Mouse (Mus musculus) liver, embryonic 11.5 days (tissue): Measurements from ENCODE around the gene Wwox. TPM values are rescaled to one million over a fixed set of nuclear protein-coding genes. Genes with fewer than 3 reads are reported as not detected.
A peak's percentile ranks its signal among the peaks of the same experiment; 100 is the strongest.

Experiments
- ATAC-seq: fragments of 200-750 bp; cut with Nextera tagmentation; replicated peaks from 2 replicates; pipeline ENCODE4 v1.8.0; 2017; ENCODE audit warnings: moderate number of reproducible peaks, mild to moderate bottlenecking, moderate TSS enrichment, moderate library complexity; ENCODE audit not compliant: low FRiP score
- DNase-seq: peaks from one replicate; pipeline ENCODE4 v3.0.0-alpha.2; 2017; ENCODE audit warnings: low spot score
- H3K27ac ChIP-seq: fragments of 300-500 bp; sonication (generic); 2 replicates; pipeline ENCODE4 v1.5.1; 2014; ENCODE audit warnings: mild to moderate bottlenecking, low read depth, low read length, control low read depth
- H3K27me3 ChIP-seq: fragments of 300-500 bp; sonication (generic); replicated peaks from 2 replicates; pipeline ENCODE4 v1.6.1; 2014; ENCODE audit warnings: low read length, mixed read lengths; ENCODE audit not compliant: control insufficient read depth, insufficient read depth
- H3K36me3 ChIP-seq: fragments of 300-500 bp; sonication (generic); 2 replicates; pipeline ENCODE4 v1.6.1; 2014; ENCODE audit warnings: mild to moderate bottlenecking, low read length, moderate library complexity, mixed read lengths; ENCODE audit not compliant: control insufficient read depth, insufficient read depth
- H3K4me1 ChIP-seq: fragments of 300-500 bp; sonication (generic); replicated peaks from 2 replicates; pipeline ENCODE4 v1.6.1; 2014; ENCODE audit warnings: low read length, mixed read lengths; ENCODE audit not compliant: control insufficient read depth, insufficient read depth
- H3K4me2 ChIP-seq: fragments of 300-500 bp; sonication (generic); 2 replicates; pipeline ENCODE4 v1.6.1; 2014; ENCODE audit warnings: mild to moderate bottlenecking, control low read depth, moderate library complexity
- H3K4me3 ChIP-seq: fragments of 300-500 bp; sonication (generic); 2 replicates; pipeline ENCODE4 v1.5.1; 2014; ENCODE audit warnings: low read depth, low read length, control low read depth
- H3K9ac ChIP-seq: fragments of 300-500 bp; sonication (generic); 2 replicates; pipeline ENCODE4 v1.6.1; 2014; ENCODE audit warnings: low read depth, low read length, control low read depth
- H3K9me3 ChIP-seq: fragments of 300-500 bp; sonication (generic); 2 replicates; pipeline ENCODE4 v1.6.1; 2016; ENCODE audit warnings: low read length, inconsistent platforms, mixed read lengths; ENCODE audit not compliant: control insufficient read depth
- WGBS: fragments of 180-500 bp; shearing (Covaris S2); extraction: QIAGEN DNeasy Blood & Tissue Kit; methylation state at CpG from one replicate; pipeline ENCODE4 v1.1.7; 2014; 5-methylcytosine and 5-hydroxymethylcytosine counted together
- polyA plus RNA-seq: library from polyadenylated mRNA; unstranded; fragments of >200 nt; fragmentation: Nextera tagmentation; extraction: Ambion mirVana; gene quantifications from 2 replicates; pipeline ENCODE4 v1.2.1, GENCODE M21; 2014

Gene Wwox
- polyA plus RNA-seq, 1 experiment from 2014 or later, result 7.3 TPM

GRCm38 (mm10) chr8:114956377-114957168 is 517.1 kb downstream of the Wwox start:
- Histone ChIP-seq H3K27me3 (no peaks in the 10 kb centered on the region), H3K9me3 (no peaks in the 10 kb centered on the region), H3K4me2 (no peak overlapping the region), H3K4me3 (no peak overlapping the region), H3K27ac (no peak overlapping the region), H3K36me3 (no peaks in the 10 kb centered on the region), H3K4me1 (no peaks in the 10 kb centered on the region), H3K9ac (no peak overlapping the region)
- ATAC-seq, result no peak
- no peak for DNase-seq
- WGBS, result 79% methylated on average over 8 of the region's 8 CpGs

GRCm38 (mm10) chr8:114958437-114959107 is 519.1 kb downstream of the Wwox start:
- Histone ChIP-seq H3K36me3 (no peaks in the 10 kb centered on the region), H3K4me1 (no peaks in the 10 kb centered on the region), H3K27ac (no peak overlapping the region), H3K4me3 (no peak overlapping the region), H3K27me3 (no peaks in the 10 kb centered on the region), H3K4me2 (no peak overlapping the region), H3K9me3 (no peaks in the 10 kb centered on the region), H3K9ac (no peak overlapping the region)
- DNase-seq, result no peak
- no peak for ATAC-seq
- WGBS, result 75% methylated on average over 16 of the region's 16 CpGs

- Histone ChIP-seq H3K9ac (no peak overlapping the region), H3K27ac (no peak overlapping the region), H3K27me3 (no peaks in the 10 kb centered on the region), H3K4me3 (no peak overlapping the region), H3K4me2 (no peak overlapping the region), H3K4me1 (no peaks in the 10 kb centered on the region), H3K9me3 (no peaks in the 10 kb centered on the region), H3K36me3 (no peaks in the 10 kb centered on the region)
- WGBS, result 84% methylated on average over 11 of the region's 11 CpGs
- ATAC-seq (no peak), DNase-seq (no peak)
Measured at GRCm38 (mm10) chr8:114959406-114959805, 520.0 kb downstream of the Wwox start.

GRCm38 (mm10) chr8:114962494-114962893 is 523.0 kb downstream of the Wwox start:
- no peak for DNase-seq
- Histone ChIP-seq H3K27me3 (no peaks in the 10 kb centered on the region), H3K36me3 (no peaks in the 10 kb centered on the region), H3K4me2 (no peak overlapping the region), H3K4me1 (no peaks in the 10 kb centered on the region), H3K27ac (no peak overlapping the region), H3K9me3 (no peaks in the 10 kb centered on the region), H3K9ac (no peak overlapping the region), H3K4me3 (no peak overlapping the region)
- no peak for ATAC-seq
- WGBS, result 73% methylated on average over 1 of the region's 1 CpGs

- ATAC-seq (no peak), DNase-seq (no peak)
- no peak overlapping the region for H3K4me3 ChIP-seq
- no peaks in the 10 kb centered on the region for H3K27me3 ChIP-seq
- H3K9ac ChIP-seq, result no peak overlapping the region
- H3K9me3 ChIP-seq, result no peaks in the 10 kb centered on the region
- H3K4me2 ChIP-seq, result no peak overlapping the region
- no peaks in the 10 kb centered on the region for H3K4me1 ChIP-seq
- WGBS, result 80% methylated on average over 4 of the region's 4 CpGs
- H3K27ac ChIP-seq, result no peak overlapping the region
- no peaks in the 10 kb centered on the region for H3K36me3 ChIP-seq
Measured at GRCm38 (mm10) chr8:114963282-114963681, 523.8 kb downstream of the Wwox start.

- DNase-seq (no peak), ATAC-seq (no peak)
- Histone ChIP-seq H3K9me3 (no peaks in the 10 kb centered on the region; the same call in 1 of the 2 replicates), H3K27me3 (no peaks in the 10 kb centered on the region), H3K4me1 (no peaks in the 10 kb centered on the region), H3K27ac (no peak overlapping the region), H3K4me2 (no peak overlapping the region), H3K9ac (no peak overlapping the region), H3K4me3 (no peak overlapping the region), H3K36me3 (no peaks in the 10 kb centered on the region)
- 82% methylated on average over 6 of the region's 6 CpGs for WGBS
Measured at GRCm38 (mm10) chr8:114964206-114964605, 524.8 kb downstream of the Wwox start.

- Histone ChIP-seq H3K4me3 (no peak overlapping the region), H3K27me3 (no peaks in the 10 kb centered on the region), H3K9me3 (no peaks in the 10 kb centered on the region; the same call in 1 of the 2 replicates), H3K36me3 (no peaks in the 10 kb centered on the region), H3K4me1 (no peaks in the 10 kb centered on the region; the same call in 1 of the 2 replicates), H3K9ac (no peak overlapping the region), H3K27ac (no peak overlapping the region), H3K4me2 (no peak overlapping the region)
- WGBS, result 75% methylated on average over 4 of the region's 4 CpGs
- DNase-seq (no peak), ATAC-seq (no peak)
Measured at GRCm38 (mm10) chr8:114968842-114969241, 529.4 kb downstream of the Wwox start.

GRCm38 (mm10) chr8:114971378-114971777 is 531.9 kb downstream of the Wwox start:
- Histone ChIP-seq H3K36me3 (no peaks in the 10 kb centered on the region), H3K9ac (no peak overlapping the region), H3K4me3 (no peak overlapping the region), H3K4me2 (no peak overlapping the region), H3K4me1 (no peaks in the 10 kb centered on the region; the same call in 1 of the 2 replicates), H3K27me3 (no peaks in the 10 kb centered on the region), H3K27ac (no peak overlapping the region), H3K9me3 (no peaks in the 10 kb centered on the region; the same call in 1 of the 2 replicates)
- DNase-seq (peak; percentile 59), ATAC-seq (no peak; the same call in 1 of the 2 replicates)
- 38% methylated on average over 8 of the region's 8 CpGs for WGBS
